Mouse (Mus musculus) stomach, postnatal 0 days (tissue): ENCODE data around the gene Ldlrad3. TPM values are rescaled to one million over a fixed set of nuclear protein-coding genes. Genes with fewer than 3 reads are reported as not detected.
A peak's percentile ranks its signal among the peaks of the same experiment; 100 is the strongest.

Experiments used
- ATAC-seq: fragments of 200-750 bp; cut with Nextera tagmentation; 2 replicates; pipeline ENCODE4 v1.8.0; 2017; ENCODE audit not compliant: low FRiP score, low TSS enrichment
- DNase-seq: peaks from one replicate; pipeline ENCODE4 v3.0.0-alpha.2; 2016; ENCODE audit warnings: low spot score
- H3K27ac ChIP-seq: fragments of 300-500 bp; sonication (generic); replicated peaks from 2 replicates; pipeline ENCODE4 v1.5.1; 2014; ENCODE audit warnings: mild to moderate bottlenecking, control low read depth
- H3K27me3 ChIP-seq: fragments of 300-500 bp; sonication (generic); 2 replicates; pipeline ENCODE4 v1.6.1; 2014; ENCODE audit warnings: low read length; ENCODE audit not compliant: control insufficient read depth, insufficient read depth
- H3K36me3 ChIP-seq: fragments of 300-500 bp; sonication (generic); 2 replicates; pipeline ENCODE4 v1.6.1; 2014; ENCODE audit warnings: low read length, mixed read lengths; ENCODE audit not compliant: control insufficient read depth, insufficient read depth
- H3K4me1 ChIP-seq: fragments of 300-500 bp; sonication (generic); replicated peaks from 2 replicates; pipeline ENCODE4 v1.6.1; 2014; ENCODE audit warnings: antibody characterized with exemption; ENCODE audit not compliant: control insufficient read depth, insufficient read depth
- H3K4me2 ChIP-seq: fragments of 300-500 bp; sonication (generic); replicated peaks from 2 replicates; pipeline ENCODE4 v1.6.1; 2014; ENCODE audit warnings: low read depth, mild to moderate bottlenecking, control low read depth, moderate library complexity
- H3K4me3 ChIP-seq: fragments of 300-500 bp; sonication (generic); 2 replicates; pipeline ENCODE4 v1.5.1; 2014; ENCODE audit warnings: low read depth, low read length, control low read depth
- H3K9ac ChIP-seq: fragments of 300-500 bp; sonication (generic); 2 replicates; pipeline ENCODE4 v1.6.1; 2014; ENCODE audit warnings: mild to moderate bottlenecking, low read length, control low read depth, mixed read lengths
- H3K9me3 ChIP-seq: fragments of 300-500 bp; sonication (generic); 2 replicates; pipeline ENCODE4 v1.6.1; 2016; ENCODE audit warnings: low read length; ENCODE audit not compliant: control insufficient read depth
- CTCF ChIP-seq: IDR thresholded peaks from 2 replicates; pipeline ENCODE4 v1.5.1; 2016; ENCODE audit warnings: antibody characterized with exemption, low read depth, mild to moderate bottlenecking, moderate library complexity
- EP300 ChIP-seq: optimal IDR thresholded peaks from 2 replicates; pipeline ENCODE3; 2016; ENCODE audit warnings: antibody characterized with exemption
- WGBS: fragments of 180-500 bp; shearing (Covaris S2); extraction: QIAGEN DNeasy Blood & Tissue Kit; methylation state at CpG from one replicate; pipeline ENCODE4 v1.1.7; 2014; 5-methylcytosine and 5-hydroxymethylcytosine counted together
- polyA plus RNA-seq: library from polyadenylated mRNA; unstranded; fragments of >200 nt; fragmentation: Nextera tagmentation; extraction: Ambion mirVana; gene quantifications from 2 replicates; pipeline ENCODE4 v1.2.1, GENCODE M21; 2015

The Ldlrad3 gene
- 20.5 and 23.4 TPM in 2 replicates for polyA plus RNA-seq

- Histone ChIP-seq H3K9ac (peak within 1 kb of the TSS; percentile 80), H3K9me3 (no peaks in the 10 kb centered on the region), H3K4me2 (peak within 1 kb of the TSS; percentile 79), H3K4me1 (no peaks in the 10 kb centered on the region), H3K4me3 (peak within 1 kb of the TSS; percentile 81), H3K36me3 (no peaks in the 10 kb centered on the region), H3K27ac (peak within 1 kb of the TSS; percentile 94), H3K27me3 (no peaks in the 10 kb centered on the region)
- ATAC-seq (peak; percentile 97), DNase-seq (peak; percentile 96)
- under 1% methylated on average over 51 of the region's 77 CpGs for WGBS
- TF ChIP-seq EP300 (no peak), CTCF (no peak)
Observed at GRCm38 (mm10) chr2:102185951-102186561, at the start of gene Ldlrad3. Ldlrad3 (minus strand) TSS chr2:102186385.

- Histone ChIP-seq H3K27ac (no peak overlapping the region; the same call in 1 of the 2 replicates), H3K4me2 (no peak overlapping the region), H3K27me3 (no peaks in the 10 kb centered on the region), H3K36me3 (no peaks in the 10 kb centered on the region), H3K9me3 (no peaks in the 10 kb centered on the region), H3K4me1 (no peaks in the 10 kb centered on the region), H3K4me3 (no peak overlapping the region), H3K9ac (no peak overlapping the region)
- 40% methylated on average over 5 of the region's 5 CpGs for WGBS
- peak; percentile 72 for ATAC-seq
- DNase-seq, result no peak
- TF ChIP-seq EP300 (no peak), CTCF (no peak)
Observed at GRCm38 (mm10) chr2:102231470-102231869, 45.3 kb upstream of the Ldlrad3 start.

- no peak for ATAC-seq
- H3K9me3 ChIP-seq, result no peaks in the 10 kb centered on the region
- no peak for DNase-seq
- TF ChIP-seq CTCF (no peak), EP300 (no peak)
- no peaks in the 10 kb centered on the region for H3K4me1 ChIP-seq
- no peak overlapping the region for H3K9ac ChIP-seq
- no peaks in the 10 kb centered on the region for H3K36me3 ChIP-seq
- no peaks in the 10 kb centered on the region for H3K27me3 ChIP-seq
- 83% methylated on average over 2 of the region's 2 CpGs for WGBS
- no peak overlapping the region for H3K4me3 ChIP-seq
- H3K27ac ChIP-seq, result no peak overlapping the region
- H3K4me2 ChIP-seq, result no peak overlapping the region
Observed at GRCm38 (mm10) chr2:102229126-102229525, 42.9 kb upstream of the Ldlrad3 start.

GRCm38 (mm10) chr2:102228331-102228730 is 42.1 kb upstream of the Ldlrad3 start:
- ATAC-seq (no peak), DNase-seq (no peak)
- Histone ChIP-seq H3K27me3 (no peaks in the 10 kb centered on the region), H3K9me3 (no peaks in the 10 kb centered on the region), H3K4me2 (no peak overlapping the region), H3K4me1 (no peaks in the 10 kb centered on the region), H3K9ac (no peak overlapping the region), H3K36me3 (no peaks in the 10 kb centered on the region), H3K4me3 (no peak overlapping the region), H3K27ac (no peak overlapping the region)
- TF ChIP-seq EP300 (no peak), CTCF (no peak)
- 58% methylated on average over 5 of the region's 5 CpGs for WGBS

GRCm38 (mm10) chr2:102227839-102228238 is 41.7 kb upstream of the Ldlrad3 start:
- DNase-seq (no peak), ATAC-seq (0 out of 2 replicates have a peak, but pooled peaks have one; percentile 26)
- 88% methylated on average over 8 of the region's 8 CpGs for WGBS
- Histone ChIP-seq H3K9ac (no peak overlapping the region), H3K36me3 (no peaks in the 10 kb centered on the region), H3K4me1 (no peaks in the 10 kb centered on the region), H3K4me2 (no peak overlapping the region), H3K27me3 (no peaks in the 10 kb centered on the region), H3K4me3 (no peak overlapping the region), H3K9me3 (no peaks in the 10 kb centered on the region), H3K27ac (no peak overlapping the region)
- no peak for TF ChIP-seq CTCF
- TF ChIP-seq EP300, result no peak

GRCm38 (mm10) chr2:102226274-102226673 is 40.1 kb upstream of the Ldlrad3 start:
- Histone ChIP-seq H3K4me2 (no peak overlapping the region), H3K27ac (no peak overlapping the region), H3K36me3 (no peaks in the 10 kb centered on the region), H3K4me1 (no peaks in the 10 kb centered on the region), H3K4me3 (no peak overlapping the region), H3K9ac (no peak overlapping the region), H3K9me3 (no peaks in the 10 kb centered on the region), H3K27me3 (no peaks in the 10 kb centered on the region)
- DNase-seq (no peak), ATAC-seq (no peak)
- WGBS, result 72% methylated on average over 15 of the region's 15 CpGs
- TF ChIP-seq EP300 (no peak), CTCF (no peak)
